8 mouse cellular contexts compared by ENCODE assay signal in the genomic region with DNA sequence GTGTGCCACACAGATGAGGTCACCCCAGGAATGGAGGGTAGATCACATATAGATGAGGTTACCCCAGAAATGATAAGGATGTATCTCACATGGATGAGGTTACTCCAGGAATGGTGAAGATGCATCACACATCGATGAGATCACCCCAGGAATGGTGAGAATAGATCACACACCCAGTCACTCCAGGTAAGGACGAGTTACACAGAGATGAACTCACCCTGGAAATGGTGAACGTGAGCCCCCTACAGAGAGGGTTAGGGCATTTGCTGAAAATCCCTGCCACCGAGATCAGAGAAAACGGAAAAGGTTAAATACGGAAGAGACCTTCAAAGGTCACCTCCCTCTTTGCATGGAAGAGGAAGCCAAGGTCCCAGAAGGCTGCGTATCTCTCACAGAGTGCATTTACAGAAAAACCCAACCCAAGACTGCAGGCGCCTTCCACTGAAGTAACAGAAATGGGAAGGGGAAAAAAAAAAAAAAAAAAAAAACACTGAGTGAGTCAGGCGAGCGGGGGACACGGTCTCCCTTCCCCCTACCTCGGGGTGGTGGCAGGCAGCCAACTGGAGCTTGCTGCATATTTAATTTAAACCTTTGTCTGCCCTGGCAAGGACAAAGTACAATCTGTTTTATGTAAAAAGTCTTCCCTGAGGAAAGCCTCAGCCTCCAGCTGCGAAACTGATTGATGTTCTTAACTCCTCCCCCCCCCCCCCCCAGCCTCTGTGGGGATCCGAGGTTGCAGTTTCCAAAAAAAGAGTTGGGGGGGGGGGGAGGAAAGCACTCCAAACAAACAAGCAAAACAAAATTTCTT.
DNase-seq lines count a peak whose midpoint lies in the region; ATAC-seq and TF ChIP-seq lines count a peak whose summit lies in the region.

No protein-coding gene starts in this region.

- peak; percentile 66 for ATAC-seq in forebrain, postnatal 0 days
- peak; percentile 18; the same call in 1 of the 2 replicates for ATAC-seq in liver, postnatal 0 days
- peak; percentile 77 for ATAC-seq in neural tube, embryonic 14.5 days (ENCODE audit: low read depth)

- peak overlapping the region; percentile 43 for H3K4me2 ChIP-seq in forebrain, postnatal 0 days (ENCODE audit: low read depth)
- H3K4me2 ChIP-seq in liver, postnatal 0 days (ENCODE audit: low read depth, low read length), result peak overlapping the region; percentile 72
- H3K4me2 ChIP-seq in neural tube, embryonic 14.5 days (ENCODE audit: low read depth, low read length), result peak overlapping the region; percentile 43

- peaks cover 9 to 20% of the 10 kb centered on the region in 2 experiments; a peak in 2 of 4 replicates for H3K4me1 ChIP-seq in ES-E14 (ENCODE audit: control insufficient read depth in 2 of 2, insufficient read depth in 2 of 2, low read length in 2 of 2, poor library complexity in 1 of 2)
- peaks cover 32% of the 10 kb centered on the region for H3K4me1 ChIP-seq in forebrain, postnatal 0 days (ENCODE audit: insufficient read depth)
- peaks cover 12% of the 10 kb centered on the region for H3K4me1 ChIP-seq in liver, postnatal 0 days (ENCODE audit: insufficient read depth)
- peaks cover 15% of the 10 kb centered on the region; the same call in 1 of the 2 replicates for H3K4me1 ChIP-seq in neural tube, embryonic 14.5 days (ENCODE audit: control insufficient read depth, insufficient read depth, low read length)

- TF ChIP-seq EP300 in liver, postnatal 0 days (IDR thresholded peaks at IDR 0.05; ENCODE audit: low read depth), result peak; percentile 47; the same call in 1 of the 2 replicates

- WGBS in forebrain, postnatal 0 days, result under 1% methylated on average over 14 of the region's 14 CpGs
- WGBS in large intestine, adult 2 months, result under 1% methylated on average over 14 of the region's 14 CpGs
- 2% methylated on average over 14 of the region's 14 CpGs for WGBS in liver, postnatal 0 days (ENCODE audit: insufficient replicate concordance)
- WGBS in neural tube, embryonic 14.5 days, result 1% methylated on average over 14 of the region's 14 CpGs

- in situ Hi-C loops in ES-E14 (cut with MboI; ENCODE audit: low sequenced_read_pairs in 2 of 2, unreplicated experiment in 2 of 2), result loop anchor here (25.0 kb wide), 1 partner anchor 167 kb away; the partner anchor contains the start of genes Jmjd1c (in 2 of the 2) and Reep3 (in 2 of the 2)

- no peaks in the 10 kb centered on the region for H3K36me3 ChIP-seq in ES-E14 (ENCODE audit: control insufficient read depth, insufficient read depth, low read length, poor library complexity, severe bottlenecking)
- H3K36me3 ChIP-seq in forebrain, postnatal 0 days (ENCODE audit: insufficient read depth), result no peaks in the 10 kb centered on the region
- H3K36me3 ChIP-seq in liver, postnatal 0 days (replicated peaks; ENCODE audit: insufficient read depth, low read length), result no peaks in the 10 kb centered on the region
- H3K36me3 ChIP-seq in neural tube, embryonic 14.5 days (ENCODE audit: control insufficient read depth, insufficient read depth, low read length), result no peaks in the 10 kb centered on the region

- H3K4me3 ChIP-seq in ES-E14 (ENCODE audit: insufficient read depth in 1 of 2, low read depth in 1 of 2, low read length in 2 of 2, poor library complexity in 1 of 2, severe bottlenecking in 1 of 2), result peak overlapping the region; percentile 11 to 58
- peak overlapping the region; percentile 15; the same call in 1 of the 2 replicates for H3K4me3 ChIP-seq in forebrain, postnatal 0 days (ENCODE audit: low read depth, low read length)
- H3K4me3 ChIP-seq in liver, postnatal 0 days (ENCODE audit: low read depth, low read length), result peak overlapping the region; percentile 21
- H3K4me3 ChIP-seq in neural tube, embryonic 14.5 days (ENCODE audit: low read depth, low read length), result peak overlapping the region; percentile 8; the same call in 1 of the 2 replicates

- H3K9ac ChIP-seq in ES-E14 (ENCODE audit: insufficient read depth, low read depth, low read length, poor library complexity, severe bottlenecking), result peak overlapping the region; percentile 26; the same call in 1 of the 2 replicates
- H3K9ac ChIP-seq in forebrain, postnatal 0 days, result peak overlapping the region; percentile 23
- H3K9ac ChIP-seq in liver, postnatal 0 days (replicated peaks), result no peak overlapping the region; the same call in 1 of the 2 replicates
- H3K9ac ChIP-seq in neural tube, embryonic 14.5 days (replicated peaks; ENCODE audit: low read depth, low read length), result 0 out of 2 replicates have a peak overlapping the region, but pooled peaks have one; percentile 22

- TF ChIP-seq CTCF in forebrain, postnatal 0 days (IDR thresholded peaks at IDR 0.05; ENCODE audit: low read depth), result peak; percentile 42
- TF ChIP-seq CTCF in liver, postnatal 0 days (IDR thresholded peaks at IDR 0.05; ENCODE audit: low read depth), result peak; percentile 9; the same call in 1 of the 2 replicates

- no peaks in the 10 kb centered on the region for H3K27me3 ChIP-seq in forebrain, postnatal 0 days (ENCODE audit: insufficient read depth, low read length)
- no peaks in the 10 kb centered on the region for H3K27me3 ChIP-seq in liver, postnatal 0 days (ENCODE audit: insufficient read depth, low read length)
- H3K27me3 ChIP-seq in neural tube, embryonic 14.5 days (ENCODE audit: control insufficient read depth, insufficient read depth, low read length), result no peaks in the 10 kb centered on the region

- H3K27ac ChIP-seq in ES-E14 (ENCODE audit: insufficient read depth, low read depth, low read length, poor library complexity, severe bottlenecking), result peak overlapping the region; percentile 91
- peak overlapping the region; percentile 93 for H3K27ac ChIP-seq in forebrain, postnatal 0 days (ENCODE audit: low read depth, low read length)
- peak overlapping the region; percentile 88 for H3K27ac ChIP-seq in liver, postnatal 0 days (ENCODE audit: low read depth)
- H3K27ac ChIP-seq in neural tube, embryonic 14.5 days (ENCODE audit: low read depth, low read length), result peak overlapping the region; percentile 87

- H3K9me3 ChIP-seq in ES-E14 (ENCODE audit: control insufficient read depth, insufficient read depth, low read depth, low read length), result no peaks in the 10 kb centered on the region
- H3K9me3 ChIP-seq in forebrain, postnatal 0 days (ENCODE audit: low read length), result no peaks in the 10 kb centered on the region
- H3K9me3 ChIP-seq in liver, postnatal 0 days (ENCODE audit: low read length), result no peaks in the 10 kb centered on the region
- no peaks in the 10 kb centered on the region for H3K9me3 ChIP-seq in neural tube, embryonic 14.5 days (ENCODE audit: control insufficient read depth, low read length)

- intact Hi-C loops in heart, postnatal 25 days (cut with DNase I), result loop anchor here (5.0 kb wide), 1 partner anchor 267 kb away; no protein-coding TSS in a partner anchor

- DNase-seq in ES-E14 (ENCODE audit: low read depth, low spot score), result peak; percentile 89
- peak; percentile 74 for DNase-seq in cerebellum, adult 11-12 months
- peak; percentile 93 for DNase-seq in forebrain, postnatal 0 days
- DNase-seq in heart, postnatal 25 days (ENCODE audit: low spot score), result peak; percentile 65
- DNase-seq in large intestine, adult 2 months (ENCODE audit: low read depth, low spot score), result peak; percentile 61
- DNase-seq in liver, postnatal 0 days, result peak; percentile 72
- DNase-seq in thymus, postnatal 4 days, result peak; percentile 57

TF ChIP-seq in ES-E14, 5 proteins besides CTCF, POLR2A, EP300 and RAD21:
- TF ChIP-seq ZC3H11A (IDR thresholded peaks at IDR 0.05; ENCODE audit: borderline replicate concordance, low read depth, low read length), result no peak
- peak; percentile 67 for TF ChIP-seq CHD2 (IDR thresholded peaks at IDR 0.05; ENCODE audit: low read depth, low read length)
- no peak for TF ChIP-seq HCFC1 (IDR thresholded peaks at IDR 0.05; ENCODE audit: borderline replicate concordance, insufficient read depth, low read length)
- TF ChIP-seq MAFK (IDR thresholded peaks at IDR 0.05; ENCODE audit: insufficient read depth, low read depth, low read length), result 0 out of 2 replicates have a peak, but pooled peaks have one; percentile 39
- peak; percentile 99 for TF ChIP-seq ZNF384 (IDR thresholded peaks at IDR 0.05; ENCODE audit: low read depth, low read length)
TF ChIP-seq in ES-E14: peak in this region for 3.

Comparison
In these comparisons a context has a peak if more than half of its experiments do, and no peak if none do; other contexts are left out.
1. Peak in every context shown above with its lines: DNase-seq, ATAC-seq, H3K4me3 ChIP-seq and H3K27ac ChIP-seq.
2. ATAC-seq: peak in every context shown above with its lines; median percentile 77 in neural tube, embryonic 14.5 days; 66 in forebrain, postnatal 0 days; 18 in liver, postnatal 0 days.